Mouse (Mus musculus): ENCODE results near the gene Myh10. TPM values are rescaled to one million over a fixed set of nuclear protein-coding genes. Genes with fewer than 3 reads are reported as not detected.

The Myh10 gene
- polyA plus RNA-seq, 1 experiment, result 20.9 TPM

Other genes with a start within 250 kb of the Myh10 start
- 0.05 TPM for gene Pik3r6, start 188.5 kb upstream of the Myh10 start, polyA plus RNA-seq (2012; fragmentation: generic; extraction: Trizol)
- gene Mfsd6l, start 135.4 kb upstream of the Myh10 start, polyA plus RNA-seq (2012; fragmentation: generic; extraction: Trizol), result not detected
- gene Ccdc42, start 104.5 kb upstream of the Myh10 start, polyA plus RNA-seq (2012; fragmentation: generic; extraction: Trizol), result not detected
- 36.7 TPM for gene Ndel1, start 180.3 kb downstream of the Myh10 start, polyA plus RNA-seq (2012; fragmentation: generic; extraction: Trizol)
- gene Rnf222, start 197.0 kb downstream of the Myh10 start, polyA plus RNA-seq (2012; fragmentation: generic; extraction: Trizol), result not detected
- gene Rpl26, start 210.0 kb downstream of the Myh10 start, polyA plus RNA-seq (2012; fragmentation: generic; extraction: Trizol), result 695 TPM
- not detected for gene Odf4, start 235.5 kb downstream of the Myh10 start, polyA plus RNA-seq (2012; fragmentation: generic; extraction: Trizol)

All from myocyte (in vitro differentiated cells).